Mouse (Mus musculus): ENCODE results near the gene Runx1.

- TF ChIP-seq CTCF (IDR thresholded peaks at IDR 0.05; ENCODE audit: borderline replicate concordance, control insufficient read depth, extremely low read depth, insufficient read depth, low read length, poor library complexity) (no peak), POLR2A (IDR thresholded peaks at IDR 0.05; ENCODE audit: control insufficient read depth, extremely low read depth, insufficient read depth, low read length, poor library complexity) (no peak)
These were observed 7.3 kb downstream of the Runx1 start for GRCm38 (mm10) chr16:92818480-92819269.
